Mouse (Mus musculus) forebrain, embryonic 16.5 days (tissue): ENCODE measurements around the gene Zscan21. TPM values are rescaled to one million over a fixed set of nuclear protein-coding genes. Genes with fewer than 3 reads are reported as not detected.

ENCODE experiments used
- ATAC-seq: fragments of 200-750 bp; cut with Nextera tagmentation; 2 replicates; pipeline ENCODE4 v1.8.0; 2017; ENCODE audit warnings: mild to moderate bottlenecking, moderate library complexity
- H3K27ac ChIP-seq: fragments of 300-500 bp; sonication (generic); 2 replicates; pipeline ENCODE4 v1.5.1; 2014; ENCODE audit warnings: low read length, control low read depth
- H3K27me3 ChIP-seq: fragments of 300-500 bp; sonication (generic); replicated peaks from 2 replicates; pipeline ENCODE4 v1.6.1; 2014; ENCODE audit warnings: low read length; ENCODE audit not compliant: control insufficient read depth, insufficient read depth
- H3K36me3 ChIP-seq: fragments of 300-500 bp; sonication (generic); 2 replicates; pipeline ENCODE4 v1.6.1; 2014; ENCODE audit not compliant: control insufficient read depth, insufficient read depth
- H3K4me1 ChIP-seq: fragments of 300-500 bp; sonication (generic); replicated peaks from 2 replicates; pipeline ENCODE4 v1.6.1; 2014; ENCODE audit warnings: low read length; ENCODE audit not compliant: control insufficient read depth, insufficient read depth
- H3K4me2 ChIP-seq: fragments of 300-500 bp; sonication (generic); 2 replicates; pipeline ENCODE4 v1.6.1; 2014; ENCODE audit warnings: mild to moderate bottlenecking, low read length, control low read depth
- H3K4me3 ChIP-seq: fragments of 300-500 bp; sonication (generic); replicated peaks from 2 replicates; pipeline ENCODE4 v1.5.1; 2014; ENCODE audit warnings: mild to moderate bottlenecking, low read length, control low read depth
- H3K9ac ChIP-seq: fragments of 300-500 bp; sonication (generic); replicated peaks from 2 replicates; pipeline ENCODE4 v1.6.1; 2014; ENCODE audit warnings: low read depth, low read length, control low read depth
- H3K9me3 ChIP-seq: fragments of 300-500 bp; sonication (generic); 2 replicates; pipeline ENCODE4 v1.6.1; 2016; ENCODE audit warnings: low read length; ENCODE audit not compliant: control insufficient read depth
- WGBS: fragments of 180-500 bp; shearing (Covaris S2); extraction: QIAGEN DNeasy Blood & Tissue Kit; methylation state at CpG from one replicate; pipeline ENCODE4 v1.1.7; 2014; 5-methylcytosine and 5-hydroxymethylcytosine counted together
- polyA plus RNA-seq: library from polyadenylated mRNA; unstranded; fragments of >200 nt; fragmentation: Nextera tagmentation; extraction: Ambion mirVana; gene quantifications from 2 replicates; pipeline ENCODE4 v1.2.1, GENCODE M21; 2015

Zscan21 gene
- 117 and 118 TPM in 2 replicates for polyA plus RNA-seq

- Histone ChIP-seq H3K27me3 (no peaks in the 10 kb centered on the region), H3K4me1 (peaks cover 18% of the 10 kb centered on the region), H3K9ac (peak within 1 kb of the TSS; percentile 77), H3K4me2 (peak within 1 kb of the TSS; percentile 68), H3K4me3 (peak within 1 kb of the TSS; percentile 61), H3K36me3 (peaks cover 5% of the 10 kb centered on the region), H3K9me3 (no peaks in the 10 kb centered on the region), H3K27ac (peak within 1 kb of the TSS; percentile 96)
- peak; percentile 99 for ATAC-seq
- WGBS, result 6% methylated on average over 38 of the region's 38 CpGs
Observed at GRCm38 (mm10) chr5:138116255-138117198, at the start of gene Zscan21. Gene Zscan21, plus strand, starts transcription at chr5:138116903.

GRCm38 (mm10) chr5:138073803-138074202, 42.9 kb upstream of the Zscan21 start:
- H3K4me1 ChIP-seq, result no peaks in the 10 kb centered on the region
- WGBS, result 90% methylated on average over 4 of the region's 4 CpGs
- no peaks in the 10 kb centered on the region for H3K9me3 ChIP-seq
- H3K4me3 ChIP-seq, result no peak overlapping the region
- ATAC-seq, result no peak
- H3K27ac ChIP-seq, result no peak overlapping the region
- H3K9ac ChIP-seq, result no peak overlapping the region
- H3K4me2 ChIP-seq, result no peak overlapping the region
- no peaks in the 10 kb centered on the region for H3K36me3 ChIP-seq
- H3K27me3 ChIP-seq, result no peaks in the 10 kb centered on the region

- Histone ChIP-seq H3K4me2 (no peak overlapping the region), H3K27ac (no peak overlapping the region), H3K36me3 (no peaks in the 10 kb centered on the region), H3K4me1 (no peaks in the 10 kb centered on the region), H3K27me3 (no peaks in the 10 kb centered on the region), H3K9me3 (no peaks in the 10 kb centered on the region), H3K9ac (no peak overlapping the region), H3K4me3 (no peak overlapping the region)
- no peak for ATAC-seq
- 78% methylated on average over 3 of the region's 3 CpGs for WGBS
Observed at GRCm38 (mm10) chr5:138075684-138076083, 41.0 kb upstream of the Zscan21 start.

- Histone ChIP-seq H3K9ac (no peak overlapping the region), H3K9me3 (no peaks in the 10 kb centered on the region), H3K4me1 (no peaks in the 10 kb centered on the region), H3K4me2 (no peak overlapping the region), H3K27me3 (no peaks in the 10 kb centered on the region), H3K4me3 (no peak overlapping the region), H3K36me3 (no peaks in the 10 kb centered on the region), H3K27ac (no peak overlapping the region)
- WGBS, result 62% methylated on average over 2 of the region's 2 CpGs
- ATAC-seq, result no peak
Observed at GRCm38 (mm10) chr5:138076148-138076547, 40.6 kb upstream of the Zscan21 start.

GRCm38 (mm10) chr5:138080456-138080855, 36.2 kb upstream of the Zscan21 start:
- no peaks in the 10 kb centered on the region for H3K4me1 ChIP-seq
- 89% methylated on average over 5 of the region's 5 CpGs for WGBS

GRCm38 (mm10) chr5:138081446-138081845, 35.3 kb upstream of the Zscan21 start:
- Histone ChIP-seq H3K4me2 (no peak overlapping the region), H3K36me3 (no peaks in the 10 kb centered on the region), H3K4me1 (peaks cover 2% of the 10 kb centered on the region), H3K27ac (no peak overlapping the region), H3K27me3 (no peaks in the 10 kb centered on the region), H3K9me3 (no peaks in the 10 kb centered on the region), H3K4me3 (no peak overlapping the region), H3K9ac (no peak overlapping the region)
- ATAC-seq, result no peak
- 89% methylated on average over 9 of the region's 9 CpGs for WGBS

More at GRCm38 (mm10) chr5:138080456-138080855, 36.2 kb upstream of the Zscan21 start:
- no peak for ATAC-seq
- H3K4me2 ChIP-seq, result no peak overlapping the region
- H3K9me3 ChIP-seq, result no peaks in the 10 kb centered on the region
- no peaks in the 10 kb centered on the region for H3K36me3 ChIP-seq
- H3K9ac ChIP-seq, result no peak overlapping the region
- no peaks in the 10 kb centered on the region for H3K27me3 ChIP-seq
- no peak overlapping the region for H3K27ac ChIP-seq
- no peak overlapping the region for H3K4me3 ChIP-seq

GRCm38 (mm10) chr5:138083318-138083900, 33.3 kb upstream of the Zscan21 start:
- H3K9me3 ChIP-seq, result no peaks in the 10 kb centered on the region
- H3K4me1 ChIP-seq, result peaks cover 17% of the 10 kb centered on the region
- no peak for ATAC-seq

GRCm38 (mm10) chr5:138083936-138084335, 32.8 kb upstream of the Zscan21 start:
- Histone ChIP-seq H3K27me3 (no peaks in the 10 kb centered on the region), H3K9ac (no peak overlapping the region), H3K4me2 (no peak overlapping the region), H3K4me1 (peaks cover 21% of the 10 kb centered on the region), H3K27ac (no peak overlapping the region), H3K9me3 (no peaks in the 10 kb centered on the region), H3K4me3 (no peak overlapping the region), H3K36me3 (no peaks in the 10 kb centered on the region)
- ATAC-seq, result no peak
- 91% methylated on average over 2 of the region's 2 CpGs for WGBS

More at GRCm38 (mm10) chr5:138083318-138083900, 33.3 kb upstream of the Zscan21 start:
- H3K36me3 ChIP-seq, result no peaks in the 10 kb centered on the region
- WGBS, result 68% methylated on average over 2 of the region's 2 CpGs
- no peak overlapping the region for H3K27ac ChIP-seq
- no peak overlapping the region for H3K4me2 ChIP-seq
- no peak overlapping the region for H3K4me3 ChIP-seq
- no peaks in the 10 kb centered on the region for H3K27me3 ChIP-seq
- no peak overlapping the region for H3K9ac ChIP-seq

GRCm38 (mm10) chr5:138084507-138084906, 32.2 kb upstream of the Zscan21 start:
- Histone ChIP-seq H3K9ac (no peak overlapping the region; the same call in 1 of the 2 replicates), H3K4me3 (peak overlapping the region; percentile 75), H3K9me3 (no peaks in the 10 kb centered on the region), H3K27ac (no peak overlapping the region), H3K27me3 (no peaks in the 10 kb centered on the region), H3K4me1 (peaks cover 21% of the 10 kb centered on the region), H3K4me2 (peak overlapping the region; percentile 41), H3K36me3 (no peaks in the 10 kb centered on the region)
- peak; percentile 23; the same call in 1 of the 2 replicates for ATAC-seq
- WGBS, result 70% methylated on average over 2 of the region's 2 CpGs
